Mouse (Mus musculus): ENCODE measurements at regions not wholly inside any gene's neighbourhood (a gene's known extent, or its start where the extent isn't known, plus 50 kb on each side); places are given as distances from the start of the nearest gene placed in this dataset.

DNA sequence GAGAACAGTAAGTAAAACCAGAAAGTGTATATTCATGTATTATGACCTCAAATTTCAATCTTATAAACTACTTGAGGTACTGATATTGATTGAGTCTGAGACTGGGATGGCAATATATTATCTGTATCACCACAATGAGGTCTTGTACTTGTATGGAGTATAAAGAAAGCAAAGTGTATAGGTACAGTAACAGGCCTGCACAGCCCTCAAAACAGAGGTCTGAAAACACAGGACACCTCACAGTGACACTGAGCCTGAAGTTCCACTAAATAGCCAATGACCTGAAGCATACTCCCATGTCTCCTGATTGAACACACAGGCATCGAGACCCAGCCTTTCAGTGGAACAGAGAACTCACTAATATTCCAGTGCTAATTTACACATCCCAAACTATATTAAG lies 144.8 kb downstream of the Dad1 start:
- TF ChIP-seq CTCF (IDR thresholded peaks at IDR 0.05; ENCODE audit: borderline replicate concordance, insufficient read depth, low read length) = no peak
- TF ChIP-seq POLR2A (IDR thresholded peaks at IDR 0.05; ENCODE audit: low read depth, low read length) = no peak
